Mouse (Mus musculus) CH12.LX (cell line): Measurements from ENCODE around the gene Defb23. TPM values are rescaled to one million over a fixed set of nuclear protein-coding genes. Genes with fewer than 3 reads are reported as not detected.

Experiments used
- DNase-seq: peaks from one replicate; pipeline ENCODE4 v3.0.0-alpha.2; 2013; ENCODE audit errors: extremely low read depth
- H3K27ac ChIP-seq: 2 replicates; pipeline ENCODE4 v1.5.1; 2012; ENCODE audit warnings: low read depth, mild to moderate bottlenecking, control low read depth, moderate library complexity; ENCODE audit not compliant: insufficient read depth
- H3K27me3 ChIP-seq: replicated peaks from 2 replicates; pipeline ENCODE3; 2012; ENCODE audit warnings: inconsistent platforms
- H3K36me3 ChIP-seq, 2 experiments: replicated peaks in 1 of 2; 2 replicates each; pipeline versions ENCODE3 to v1.6.1; 2012; ENCODE audit warnings: inconsistent platforms in 1 of 2, low read length in 1 of 2, mild to moderate bottlenecking in 1 of 2, mixed read lengths in 1 of 2, moderate library complexity in 1 of 2; ENCODE audit not compliant: control insufficient read depth in 1 of 2, insufficient read depth in 1 of 2
- H3K4me1 ChIP-seq, 2 experiments: 2 replicates each; pipeline ENCODE4 v1.6.1; 2012; ENCODE audit warnings: inconsistent platforms in 1 of 2, moderate library complexity in 1 of 2; ENCODE audit not compliant: insufficient read depth in 2 of 2, control insufficient read depth in 1 of 2
- H3K4me2 ChIP-seq: 2 replicates; pipeline ENCODE4 v1.6.1; 2012; ENCODE audit warnings: low read depth, mild to moderate bottlenecking, control low read depth; ENCODE audit not compliant: poor library complexity, insufficient read depth, severe bottlenecking
- H3K4me3 ChIP-seq, 3 experiments: fragments of 150-350 bp in 1 of 3; sonication (generic) in 1 of 3; replicated peaks in 1 of 3; 2 replicates each; pipeline versions ENCODE3 to v1.5.1; 2011 to 2012; ENCODE audit warnings: low read depth in 2 of 3, low read length in 2 of 3, mild to moderate bottlenecking in 2 of 3, moderate library complexity in 2 of 3, control low read depth in 1 of 3, improper control_type of control experiment in 1 of 3, inconsistent platforms in 1 of 3, mixed read lengths in 1 of 3; ENCODE audit not compliant: poor library complexity in 1 of 3
- H3K79me2 ChIP-seq: replicated peaks from 2 replicates; pipeline ENCODE4 v1.6.1; 2012; ENCODE audit warnings: mild to moderate bottlenecking, moderate library complexity; ENCODE audit not compliant: control insufficient read depth, poor library complexity, insufficient read depth, severe bottlenecking; ENCODE audit errors: extremely low read depth
- H3K9ac ChIP-seq: 2 replicates; pipeline ENCODE4 v1.6.1; 2012; ENCODE audit warnings: low read depth, mild to moderate bottlenecking, control low read depth, moderate library complexity; ENCODE audit not compliant: insufficient read depth
- H3K9me3 ChIP-seq: replicated peaks from 2 replicates; pipeline ENCODE3; 2012; ENCODE audit warnings: low read length, inconsistent platforms, mixed read lengths
- CHD2 ChIP-seq: IDR thresholded peaks from 2 replicates; pipeline ENCODE4 v1.6.1; 2011; ENCODE audit warnings: low read length, improper control_type of control experiment
- CTCF ChIP-seq, 2 experiments: IDR thresholded peaks in 1 of 2; conservative IDR thresholded peaks in 1 of 2; 2 replicates each; pipeline ENCODE4 v1.5.1; 2011 to 2012; ENCODE audit warnings: low read depth in 2 of 2, low read length in 2 of 2, improper control_type of control experiment in 1 of 2, inconsistent platforms in 1 of 2, mild to moderate bottlenecking in 1 of 2, moderate library complexity in 1 of 2
- E2F4 ChIP-seq: IDR thresholded peaks from 2 replicates; pipeline ENCODE4 v1.6.1; 2011; ENCODE audit warnings: low read depth, low read length, improper control_type of control experiment; ENCODE audit not compliant: insufficient replicate concordance
- ELF1 ChIP-seq: IDR thresholded peaks from 2 replicates; pipeline ENCODE4 v1.6.1; 2014; ENCODE audit warnings: low read depth, mild to moderate bottlenecking, inconsistent platforms, low read length, improper control_type of control experiment
- ETS1 ChIP-seq: conservative IDR thresholded peaks from 2 replicates; pipeline ENCODE4 v1.6.1; 2012; ENCODE audit warnings: low read depth, mild to moderate bottlenecking, inconsistent platforms, low read length, improper control_type of control experiment, moderate library complexity
- GABPA ChIP-seq: IDR thresholded peaks from 2 replicates; pipeline ENCODE4 v1.6.1; 2012; ENCODE audit warnings: low read depth, low read length, improper control_type of control experiment, inconsistent platforms; ENCODE audit not compliant: insufficient replicate concordance
- HCFC1 ChIP-seq: IDR thresholded peaks from 2 replicates; pipeline ENCODE4 v1.6.1; 2012; ENCODE audit warnings: low read depth, mild to moderate bottlenecking, inconsistent platforms, low read length, improper control_type of control experiment
- JUND ChIP-seq: conservative IDR thresholded peaks from 2 replicates; pipeline ENCODE4 v1.6.1; 2011; ENCODE audit warnings: low read depth, low read length, improper control_type of control experiment
- MAX ChIP-seq: IDR thresholded peaks from 2 replicates; pipeline ENCODE4 v1.6.1; 2011; ENCODE audit warnings: low read length, improper control_type of control experiment
- MAZ ChIP-seq: IDR thresholded peaks from 2 replicates; pipeline ENCODE4 v1.6.1; 2012; ENCODE audit warnings: low read depth, mild to moderate bottlenecking, inconsistent platforms, low read length, improper control_type of control experiment, moderate library complexity
- MXI1 ChIP-seq: IDR thresholded peaks from 2 replicates; pipeline ENCODE4 v1.6.1; 2011; ENCODE audit warnings: mild to moderate bottlenecking, low read depth, low read length, improper control_type of control experiment
- MYC ChIP-seq: IDR thresholded peaks from 2 replicates; pipeline ENCODE4 v1.6.1; 2011; ENCODE audit warnings: low read depth, mild to moderate bottlenecking, improper control_type of control experiment, low read length
- NRF1 ChIP-seq: IDR thresholded peaks from 2 replicates; pipeline ENCODE4 v1.6.1; 2014; ENCODE audit warnings: low read depth, mild to moderate bottlenecking, inconsistent platforms, low read length, improper control_type of control experiment, moderate library complexity
- POLR2AphosphoS2 ChIP-seq: IDR thresholded peaks from 2 replicates; pipeline ENCODE4 v1.6.1; 2011; ENCODE audit warnings: low read depth, low read length, improper control_type of control experiment
- RCOR1 ChIP-seq: conservative IDR thresholded peaks from 2 replicates; pipeline ENCODE4 v1.6.1; 2012; ENCODE audit warnings: low read depth, mild to moderate bottlenecking, inconsistent platforms, low read length, improper control_type of control experiment
- TCF12 ChIP-seq: IDR thresholded peaks from 2 replicates; pipeline ENCODE4 v1.6.1; 2014; ENCODE audit warnings: low read depth, mild to moderate bottlenecking, inconsistent platforms, low read length, improper control_type of control experiment
- UBTF ChIP-seq: IDR thresholded peaks from 2 replicates; pipeline ENCODE4 v1.6.1; 2012; ENCODE audit warnings: low read depth, mild to moderate bottlenecking, inconsistent platforms, low read length, improper control_type of control experiment, moderate library complexity
- USF2 ChIP-seq: conservative IDR thresholded peaks from 2 replicates; pipeline ENCODE4 v1.6.1; 2011; ENCODE audit warnings: low read depth, low read length, improper control_type of control experiment
- ZC3H11A ChIP-seq: IDR thresholded peaks from 2 replicates; pipeline ENCODE4 v1.6.1; 2012; ENCODE audit warnings: low read depth, mild to moderate bottlenecking, inconsistent platforms, low read length, improper control_type of control experiment
- ZKSCAN1 ChIP-seq: IDR thresholded peaks from 2 replicates; pipeline ENCODE4 v1.6.1; 2012; ENCODE audit warnings: low read depth, inconsistent platforms, low read length, improper control_type of control experiment, borderline replicate concordance
- ZNF384 ChIP-seq: IDR thresholded peaks from 2 replicates; pipeline ENCODE4 v1.6.1; 2012; ENCODE audit warnings: low read depth, low read length, improper control_type of control experiment, inconsistent platforms
- dilution Hi-C: fragments of 300-500 bp; cut with MboI; formaldehyde crosslinking; loops from 2 replicates; pipeline ENCODE4 v1.14.3; 2020; ENCODE audit warnings: low sequenced_read_pairs; ENCODE audit not compliant: extremely low pct_unique_long_range_greater_than_20kb, extremely low pct_ligation_motif_present
- in situ Hi-C: fragments of 300-500 bp; cut with MboI; formaldehyde crosslinking; loops from 3 replicates; pipeline ENCODE4 v1.14.3; 2019; ENCODE audit warnings: low sequenced_read_pairs, low pct_ligation_motif_present, low pct_unique_long_range_greater_than_20kb, mixed read lengths
- polyA plus RNA-seq: library from polyadenylated mRNA; unstranded; fragments of >175 nt; gene quantifications from 2 replicates; pipeline ENCODE4 v1.2.1, GENCODE M21; 2012; ENCODE audit warnings: low read depth; ENCODE audit not compliant: insufficient read length
- total RNA-seq, 2 experiments: library from RNA; depleted of rRNA; stranded (reverse); fragments of 300-350 nt in 1 of 2; fragments of >200 nt in 1 of 2; gene quantifications; 2 replicates each; pipeline ENCODE4 v1.2.3; 2012 to 2014

Defb23 gene
- total and polyA plus RNA-seq, 3 experiments, result not detected

GRCm38 (mm10) chr2:152410971-152411371 lies 53.4 kb downstream of the Defb23 start:
- dilution Hi-C loops, result no loop called here

DNA sequence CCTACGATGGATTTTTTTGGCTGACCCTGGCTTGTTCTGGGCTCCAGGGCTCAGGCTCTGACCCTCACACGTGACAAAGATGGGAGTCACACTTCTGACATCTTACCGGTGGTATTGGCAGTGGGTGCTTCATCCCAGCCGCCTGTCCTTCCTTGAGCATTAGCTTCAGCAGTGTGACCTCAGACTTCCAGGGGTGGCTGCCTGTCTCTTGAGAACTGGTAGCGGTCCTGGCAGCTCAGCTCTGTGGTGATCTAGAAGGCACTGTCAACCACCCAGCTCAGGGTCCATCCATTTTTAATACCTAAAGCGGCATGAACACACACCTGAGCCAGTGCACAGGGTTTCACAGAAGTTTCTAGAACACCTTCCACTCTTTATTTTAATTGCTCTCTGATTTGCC lies 54.6 kb downstream of the Defb23 start:
- Histone ChIP-seq H3K79me2 (no peaks in the 10 kb centered on the region), H3K4me3 (no peak overlapping the region), H3K9ac (no peak overlapping the region), H3K36me3 (no peaks in the 10 kb centered on the region), H3K4me1 (peaks cover 3 to 9% of the 10 kb centered on the region in 2 experiments; a peak in 3 of 4 replicates), H3K27me3 (peaks cover 34% of the 10 kb centered on the region), H3K9me3 (peaks cover 14% of the 10 kb centered on the region), H3K4me2 (no peak overlapping the region), H3K27ac (no peak overlapping the region)
- TF ChIP-seq E2F4 (no peak), HCFC1 (no peak), JUND (no peak), NRF1 (no peak), MAZ (no peak), USF2 (no peak), ETS1 (no peak), GABPA (no peak), RCOR1 (no peak), ZKSCAN1 (no peak), ZNF384 (no peak), CTCF (conservative IDR thresholded peaks at IDR 0.05 in 1 of 2, IDR thresholded peaks at IDR 0.05 in 1 of 2; ENCODE audit: low read depth in 2 of 2, low read length in 2 of 2) (no peak), ELF1 (no peak), UBTF (no peak), TCF12 (no peak), CHD2 (no peak), ZC3H11A (no peak)
- dilution Hi-C loops (no loop called here), in situ Hi-C loops (no loop called here)
- DNase-seq, result no peak

More at GRCm38 (mm10) chr2:152410971-152411371, 53.4 kb downstream of the Defb23 start:
- Histone ChIP-seq H3K9me3 (peaks cover 26% of the 10 kb centered on the region), H3K4me1 (peaks cover 3 to 5% of the 10 kb centered on the region in 2 experiments; a peak in 3 of 4 replicates), H3K27me3 (peaks cover 27% of the 10 kb centered on the region), H3K4me2 (no peak overlapping the region), H3K9ac (no peak overlapping the region), H3K4me3 (no peak overlapping the region), H3K36me3 (no peaks in the 10 kb centered on the region), H3K79me2 (no peaks in the 10 kb centered on the region), H3K27ac (no peak overlapping the region)
- DNase-seq, result no peak
- in situ Hi-C loops, result no loop called here
- TF ChIP-seq POLR2AphosphoS2, result no peak
- no peak for TF ChIP-seq MYC
- no peak for TF ChIP-seq RCOR1
- no peak for TF ChIP-seq USF2
- TF ChIP-seq MXI1, result no peak
- no peak for TF ChIP-seq MAX

Other genes with a start within 250 kb of the Defb23 start
Only the 20 nearest of the 22 such genes appear.
- gene Tbc1d20, start 170.8 kb downstream of the Defb23 start, total RNA-seq (2012; rRNA removed), result 14.3 and 15.9 TPM in 2 replicates
- gene Tbc1d20, start 170.8 kb downstream of the Defb23 start, total RNA-seq (2014; rRNA removed), result 13.1 and 17.0 TPM in 2 replicates
- 22.0 and 22.5 TPM in 2 replicates for gene Tbc1d20, start 170.8 kb downstream of the Defb23 start, polyA plus RNA-seq
- 118 and 134 TPM in 2 replicates for gene Rbck1, start 132.0 kb downstream of the Defb23 start, total RNA-seq (2012; rRNA removed)
- gene Rbck1, start 132.0 kb downstream of the Defb23 start, total RNA-seq (2014; rRNA removed), result 98.0 and 109 TPM in 2 replicates
- 133 and 143 TPM in 2 replicates for gene Rbck1, start 132.0 kb downstream of the Defb23 start, polyA plus RNA-seq
- 16.5 and 56.9 TPM in 2 replicates for gene Trib3, start 120.6 kb downstream of the Defb23 start, total RNA-seq (2012; rRNA removed)
- gene Trib3, start 120.6 kb downstream of the Defb23 start, total RNA-seq (2014; rRNA removed), result 18.2 and 30.0 TPM in 2 replicates
- gene Trib3, start 120.6 kb downstream of the Defb23 start, polyA plus RNA-seq, result 23.7 and 25.1 TPM in 2 replicates
- gene Nrsn2, start 88.0 kb downstream of the Defb23 start, total RNA-seq (2012; rRNA removed), result not detected in 2 replicates
- not detected in 2 replicates for gene Nrsn2, start 88.0 kb downstream of the Defb23 start, total RNA-seq (2014; rRNA removed)
- not detected in 2 replicates for gene Nrsn2, start 88.0 kb downstream of the Defb23 start, polyA plus RNA-seq
- not detected in 2 replicates for gene Sox12, start 66.6 kb downstream of the Defb23 start, total RNA-seq (2012; rRNA removed)
- gene Sox12, start 66.6 kb downstream of the Defb23 start, total RNA-seq (2014; rRNA removed), result not detected in 2 replicates
- gene Sox12, start 66.6 kb downstream of the Defb23 start, polyA plus RNA-seq, result 0.09 TPM in 1 of 2 replicates, not detected in the other
- gene Zcchc3, start 49.6 kb downstream of the Defb23 start, total RNA-seq (2012; rRNA removed), result not detected in 2 replicates
- gene Zcchc3, start 49.6 kb downstream of the Defb23 start, total RNA-seq (2014; rRNA removed), result not detected in 2 replicates
- gene Zcchc3, start 49.6 kb downstream of the Defb23 start, polyA plus RNA-seq, result not detected in 2 replicates
- gene 6820408C15Rik, start 49.0 kb downstream of the Defb23 start, total RNA-seq (2012; rRNA removed), result not detected in 2 replicates
- not detected in 2 replicates for gene 6820408C15Rik, start 49.0 kb downstream of the Defb23 start, total RNA-seq (2014; rRNA removed)
- not detected in 2 replicates for gene 6820408C15Rik, start 49.0 kb downstream of the Defb23 start, polyA plus RNA-seq
- gene Defb20, start 12.4 kb upstream of the Defb23 start, total RNA-seq (2012; rRNA removed), result not detected in 2 replicates
- not detected in 2 replicates for gene Defb20, start 12.4 kb upstream of the Defb23 start, total RNA-seq (2014; rRNA removed)
- gene Defb20, start 12.4 kb upstream of the Defb23 start, polyA plus RNA-seq, result not detected in 2 replicates
- gene Defb22, start 25.5 kb upstream of the Defb23 start, total RNA-seq (2012; rRNA removed), result not detected in 2 replicates
- gene Defb22, start 25.5 kb upstream of the Defb23 start, total RNA-seq (2014; rRNA removed), result not detected in 2 replicates
- not detected in 2 replicates for gene Defb22, start 25.5 kb upstream of the Defb23 start, polyA plus RNA-seq
- not detected in 2 replicates for gene Defb26, start 47.1 kb upstream of the Defb23 start, total RNA-seq (2012; rRNA removed)
- not detected in 2 replicates for gene Defb26, start 47.1 kb upstream of the Defb23 start, total RNA-seq (2014; rRNA removed)
- not detected in 2 replicates for gene Defb26, start 47.1 kb upstream of the Defb23 start, polyA plus RNA-seq
- gene Defb28, start 53.6 kb upstream of the Defb23 start, total RNA-seq (2012; rRNA removed), result not detected in 2 replicates
- not detected in 2 replicates for gene Defb28, start 53.6 kb upstream of the Defb23 start, total RNA-seq (2014; rRNA removed)
- gene Defb28, start 53.6 kb upstream of the Defb23 start, polyA plus RNA-seq, result not detected in 2 replicates
- gene Defb29, start 75.5 kb upstream of the Defb23 start, total RNA-seq (2012; rRNA removed), result not detected in 2 replicates
- not detected in 2 replicates for gene Defb29, start 75.5 kb upstream of the Defb23 start, total RNA-seq (2014; rRNA removed)
- not detected in 2 replicates for gene Defb29, start 75.5 kb upstream of the Defb23 start, polyA plus RNA-seq
- not detected in 2 replicates for gene Gm17416, start 104.7 kb upstream of the Defb23 start, total RNA-seq (2012; rRNA removed)
- gene Gm17416, start 104.7 kb upstream of the Defb23 start, total RNA-seq (2014; rRNA removed), result not detected in 2 replicates
- not detected in 2 replicates for gene Gm17416, start 104.7 kb upstream of the Defb23 start, polyA plus RNA-seq
- not detected in 2 replicates for gene Defb21, start 108.1 kb upstream of the Defb23 start, total RNA-seq (2012; rRNA removed)
- gene Defb21, start 108.1 kb upstream of the Defb23 start, total RNA-seq (2014; rRNA removed), result not detected in 2 replicates
- gene Defb21, start 108.1 kb upstream of the Defb23 start, polyA plus RNA-seq, result not detected in 2 replicates
- not detected in 2 replicates for gene Defb19, start 115.7 kb upstream of the Defb23 start, total RNA-seq (2012; rRNA removed)
- gene Defb19, start 115.7 kb upstream of the Defb23 start, total RNA-seq (2014; rRNA removed), result not detected in 2 replicates
- gene Defb19, start 115.7 kb upstream of the Defb23 start, polyA plus RNA-seq, result not detected in 2 replicates
- not detected in 2 replicates for gene Defb45, start 134.8 kb upstream of the Defb23 start, total RNA-seq (2012; rRNA removed)
- gene Defb45, start 134.8 kb upstream of the Defb23 start, total RNA-seq (2014; rRNA removed), result not detected in 2 replicates
- gene Defb45, start 134.8 kb upstream of the Defb23 start, polyA plus RNA-seq, result not detected in 2 replicates
- not detected in 2 replicates for gene Defb36, start 139.7 kb upstream of the Defb23 start, total RNA-seq (2012; rRNA removed)
- gene Defb36, start 139.7 kb upstream of the Defb23 start, total RNA-seq (2014; rRNA removed), result not detected in 2 replicates
- not detected in 2 replicates for gene Defb36, start 139.7 kb upstream of the Defb23 start, polyA plus RNA-seq
- gene Defb25, start 158.4 kb upstream of the Defb23 start, total RNA-seq (2012; rRNA removed), result 0.84 TPM in 1 of 2 replicates, not detected in the other
- not detected in 2 replicates for gene Defb25, start 158.4 kb upstream of the Defb23 start, total RNA-seq (2014; rRNA removed)
- gene Defb25, start 158.4 kb upstream of the Defb23 start, polyA plus RNA-seq, result 0.94 and 1.8 TPM in 2 replicates
- 0.13 and 0.55 TPM in 2 replicates for gene Rem1, start 162.3 kb upstream of the Defb23 start, total RNA-seq (2012; rRNA removed)
- 0.74 and 0.82 TPM in 2 replicates for gene Rem1, start 162.3 kb upstream of the Defb23 start, total RNA-seq (2014; rRNA removed)
- 0.70 and 0.80 TPM in 2 replicates for gene Rem1, start 162.3 kb upstream of the Defb23 start, polyA plus RNA-seq
- gene H13, start 204.8 kb upstream of the Defb23 start, total RNA-seq (2012; rRNA removed), result 137 and 145 TPM in 2 replicates
- gene H13, start 204.8 kb upstream of the Defb23 start, total RNA-seq (2014; rRNA removed), result 105 and 116 TPM in 2 replicates
- gene H13, start 204.8 kb upstream of the Defb23 start, polyA plus RNA-seq, result 161 and 175 TPM in 2 replicates